21 mouse cellular contexts compared by ENCODE assay signal in genomic region chr17:75916590-75916989, GRCm38 (mm10).
"Had no signal": no experiment of that assay in that cellular context is flagged by ENCODE, and none has a peak within 500 bp of the region (broad histone marks: within the 10 kb centered on the region; RNA-seq: fewer than 3 reads in every experiment).

No protein-coding gene starts in this region.

- H3K9ac ChIP-seq: kidney, embryonic 15.5 days; liver, embryonic 14.5 days; lung, embryonic 15.5 days; midbrain, embryonic 13.5 days; stomach, embryonic 15.5 days had no signal

- H3K4me1 ChIP-seq: kidney, embryonic 15.5 days; lung, embryonic 15.5 days; megakaryocyte, embryonic 14.5 days; midbrain, embryonic 10.5 days; midbrain, embryonic 13.5 days; stomach, embryonic 15.5 days had no signal

- H3K36me3 ChIP-seq: kidney, embryonic 15.5 days; lung, embryonic 15.5 days; midbrain, embryonic 10.5 days; midbrain, embryonic 13.5 days; stomach, embryonic 15.5 days had no signal

- H3K27ac ChIP-seq: kidney, embryonic 15.5 days; left cerebral cortex, adult 2 months; liver, embryonic 14.5 days; lung, embryonic 15.5 days; midbrain, embryonic 10.5 days; midbrain, embryonic 13.5 days; stomach, embryonic 15.5 days had no signal

- H3K4me3 ChIP-seq: kidney, embryonic 15.5 days; left cerebral cortex, adult 2 months; lung, embryonic 15.5 days; megakaryocyte, embryonic 14.5 days; midbrain, embryonic 10.5 days; midbrain, embryonic 13.5 days; stomach, embryonic 15.5 days had no signal

- H3K9me3 ChIP-seq: kidney, embryonic 15.5 days; lung, embryonic 15.5 days; midbrain, embryonic 10.5 days; midbrain, embryonic 13.5 days; stomach, embryonic 15.5 days had no signal

- DNase-seq: kidney, adult 8-10 months; kidney, postnatal 10 days; kidney, postnatal 36 days; layer of hippocampus, postnatal 36 days; lung, adult 18-20 months; lung, postnatal 10 days; lung, postnatal 36 days; right cerebral cortex, adult 18-20 months; right cerebral cortex, postnatal 14 days; right cerebral cortex, postnatal 4 days; spleen, adult 18-20 months; thymus, postnatal 36 days had no signal

- H3K4me2 ChIP-seq: kidney, embryonic 15.5 days; lung, embryonic 15.5 days; midbrain, embryonic 13.5 days; stomach, embryonic 15.5 days had no signal

- ATAC-seq: midbrain, embryonic 13.5 days; midbrain, embryonic 16.5 days had no signal

- H3K27me3 ChIP-seq: kidney, embryonic 15.5 days; lung, embryonic 15.5 days; megakaryocyte, embryonic 14.5 days; midbrain, embryonic 13.5 days; stomach, embryonic 15.5 days had no signal
